Mouse (Mus musculus) embryonic fibroblast, embryonic 13.5 days (primary cell): ENCODE results near the gene Ear1.
"Not testable (repeated sequence)": the region's sequence is repeated elsewhere in the genome, so short reads cannot be mapped to it uniquely, and the experiment has no call there.

Experiments
- CTCF ChIP-seq: IDR thresholded peaks from 2 replicates; pipeline ENCODE4 v1.5.1; 2011; ENCODE audit warnings: mild to moderate bottlenecking, control low read depth, low read length, moderate library complexity, borderline replicate concordance; ENCODE audit not compliant: insufficient read depth
- POLR2A ChIP-seq: IDR thresholded peaks from 2 replicates; pipeline ENCODE4 v1.6.1; 2011; ENCODE audit warnings: low read depth, mild to moderate bottlenecking, control low read depth, low read length, moderate library complexity

GRCm38 (mm10) chr14:43860522-43860921, 14.8 kb downstream of the Ear1 start:
- not testable (repeated sequence) for TF ChIP-seq CTCF, POLR2A
